Mouse (Mus musculus) central nervous system, embryonic 18 days (tissue): ENCODE data around the gene Tfip11. TPM values are rescaled to one million over a fixed set of nuclear protein-coding genes. Genes with fewer than 3 reads are reported as not detected.

Experiments
- polyA plus RNA-seq: library from polyadenylated mRNA; depleted of rRNA; stranded (reverse); fragments of >200 nt; gene quantifications from 2 replicates; pipeline ENCODE4 v1.2.3, GENCODE M21; 2012; rRNA removed

The Tfip11 gene
- 32.6 and 33.6 TPM in 2 replicates for polyA plus RNA-seq

DNA sequence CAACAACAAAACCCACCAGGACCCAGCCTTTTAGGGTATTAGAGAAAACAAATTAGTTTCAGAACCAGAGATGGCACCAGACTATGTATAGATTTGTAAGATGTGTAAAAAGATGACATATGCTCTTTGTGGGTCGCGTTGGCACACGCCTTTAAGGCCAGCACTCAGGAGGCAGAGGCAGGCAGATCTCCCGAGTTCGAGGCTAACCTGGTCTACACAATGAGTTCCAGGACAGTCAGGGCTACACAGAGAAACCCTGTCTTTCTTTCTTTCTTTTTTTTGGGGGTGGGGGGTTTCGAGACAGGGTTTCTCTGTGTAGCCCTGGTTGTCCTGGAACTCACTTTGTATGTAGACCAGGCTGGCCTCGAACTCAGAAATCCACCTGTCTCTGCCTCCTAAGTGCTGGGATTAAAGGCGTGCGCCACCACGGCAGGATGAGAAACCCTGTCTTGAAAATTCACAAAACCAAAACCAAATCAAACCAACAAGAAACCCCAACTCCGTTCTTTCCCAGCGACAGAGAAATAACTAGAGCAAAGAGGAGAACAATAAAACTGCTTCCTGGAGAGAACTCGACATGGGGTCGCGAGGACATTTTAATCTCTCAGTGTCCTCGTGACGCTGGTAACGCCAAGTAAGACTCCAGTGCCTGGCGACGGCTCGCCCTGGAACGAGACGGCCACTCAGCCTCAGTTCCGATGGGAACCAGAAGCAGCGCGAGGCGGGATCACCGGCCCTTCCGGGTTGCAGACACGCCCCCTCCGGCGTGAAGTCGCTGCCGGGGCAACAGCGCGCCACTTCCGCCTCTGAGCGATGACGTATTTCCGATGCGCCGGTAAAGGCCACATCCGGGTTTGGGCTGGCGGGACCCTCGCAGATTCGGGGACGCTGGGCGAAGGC, at the start of gene Tfip11:
TSS of gene Tfip11 (plus strand) at position 813 of the 900 bp plus-strand sequence.

DNA sequence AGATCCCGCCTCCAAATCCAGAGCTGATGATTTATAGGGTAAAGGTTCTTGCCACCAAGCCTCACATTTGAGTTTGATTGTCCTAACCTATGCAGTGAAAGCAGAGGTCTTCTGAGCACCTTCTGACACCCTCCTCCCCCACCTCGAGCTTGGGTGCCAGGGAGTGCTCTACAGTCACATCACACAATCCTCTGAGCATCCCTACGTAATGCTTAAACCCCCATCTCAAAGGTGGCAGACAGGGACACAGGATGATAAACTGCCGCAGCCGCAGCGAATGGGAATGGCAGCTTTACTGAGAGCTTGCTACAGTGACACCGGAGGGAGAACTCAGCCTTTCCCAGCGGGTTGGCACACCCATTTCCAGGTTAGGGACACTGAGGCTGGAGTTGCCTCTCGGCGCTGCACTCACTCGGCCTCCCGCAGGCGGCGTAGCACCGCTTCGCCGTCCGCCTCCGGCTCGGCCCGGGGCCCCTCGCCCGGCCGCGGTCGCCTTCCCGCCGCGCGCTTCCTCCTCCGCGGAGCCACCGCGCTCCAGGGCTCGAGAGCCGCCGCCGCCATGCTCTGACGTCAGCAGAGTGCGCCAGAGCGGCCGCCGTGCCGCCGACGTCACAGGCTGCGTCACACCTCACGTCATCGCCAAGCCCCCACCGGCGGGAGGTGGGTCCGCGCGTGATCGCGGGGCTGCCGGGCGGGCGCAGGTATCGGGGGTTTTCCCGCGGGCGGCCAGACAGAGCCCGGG, 16.5 kb downstream of the Tfip11 start, which contains the start of the genes Srrd and Hps4:
TSS of gene Srrd (minus strand) at position 578 of the 742 bp plus-strand sequence.
TSS of gene Hps4 (plus strand) at position 621 of the 742 bp plus-strand sequence.

DNA sequence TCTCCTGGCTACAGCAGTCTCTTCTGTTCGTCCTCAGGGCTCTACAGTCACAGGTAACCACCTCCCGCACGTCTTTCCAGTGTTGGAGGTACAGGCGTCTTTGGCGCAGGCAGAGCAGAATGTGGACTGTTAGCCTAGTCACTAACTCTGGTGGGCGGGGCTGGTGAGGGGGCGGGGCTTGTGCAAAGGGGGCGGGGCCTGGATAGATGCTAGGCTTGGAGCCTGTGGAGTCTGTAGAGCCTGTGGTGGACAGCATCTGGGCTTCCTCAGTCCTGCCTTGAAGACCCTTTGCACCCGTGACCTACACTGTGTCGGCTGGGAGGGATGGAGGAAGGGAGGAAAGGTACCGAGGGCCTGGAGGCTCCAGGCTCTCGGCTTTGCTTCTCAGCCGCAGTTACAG, 29.8 kb downstream of the Tfip11 start, which contains the start of gene Gm6583:
TSS of gene Gm6583 (minus strand) at position 124 of the 400 bp plus-strand sequence.

Other genes starting within 250 kb of the Tfip11 start
- 1.1 and 1.2 TPM in 2 replicates for gene Cryba4, start 73.8 kb upstream of the Tfip11 start, polyA plus RNA-seq
- 2.8 and 3.2 TPM in 2 replicates for gene Crybb1, start 70.5 kb upstream of the Tfip11 start, polyA plus RNA-seq
- gene Tpst2, start 49.7 kb upstream of the Tfip11 start, polyA plus RNA-seq: 19.9 TPM in 2 replicates
- gene Srrd, start 16.7 kb downstream of the Tfip11 start, polyA plus RNA-seq: 76.0 and 80.2 TPM in 2 replicates
- 53.6 and 55.9 TPM in 2 replicates for gene Hps4, start 16.7 kb downstream of the Tfip11 start, polyA plus RNA-seq
- 0.05 TPM in 1 of 2 replicates, not detected in the other for gene Gm6583, start 29.7 kb downstream of the Tfip11 start, polyA plus RNA-seq
- 118 and 122 TPM in 2 replicates for gene Asphd2, start 68.5 kb downstream of the Tfip11 start, polyA plus RNA-seq
- not detected in 2 replicates for gene Gm6588, start 123.1 kb downstream of the Tfip11 start, polyA plus RNA-seq